Mouse (Mus musculus) thymus, adult 2 months (tissue): ENCODE measurements around the gene Vwa1. TPM values are rescaled to one million over a fixed set of nuclear protein-coding genes. Genes with fewer than 3 reads are reported as not detected.

Experiments used
- DNase-seq: peaks from one replicate; pipeline ENCODE4 v3.0.0; 2021
- H3K27ac ChIP-seq: fragments of 200-500 bp; 2 replicates; pipeline ENCODE4 v1.5.1; 2012; ENCODE audit warnings: low read length, control low read depth; ENCODE audit not compliant: control insufficient read depth, insufficient read depth
- H3K27me3 ChIP-seq: fragments of 200-500 bp; 2 replicates; pipeline ENCODE4 v1.6.1; 2012; ENCODE audit warnings: mild to moderate bottlenecking, low read length, moderate library complexity, mixed read lengths; ENCODE audit not compliant: control insufficient read depth, insufficient read depth
- H3K36me3 ChIP-seq: fragments of 200-500 bp; 2 replicates; pipeline ENCODE4 v1.6.1; 2012; ENCODE audit warnings: mild to moderate bottlenecking, low read length, moderate library complexity; ENCODE audit not compliant: control insufficient read depth, insufficient read depth
- H3K4me1 ChIP-seq: fragments of 200-500 bp; replicated peaks from 2 replicates; pipeline ENCODE4 v1.6.1; 2012; ENCODE audit warnings: low read length; ENCODE audit not compliant: control insufficient read depth, insufficient read depth
- H3K4me3 ChIP-seq: fragments of 200-500 bp; 2 replicates; pipeline ENCODE4 v1.5.1; 2012; ENCODE audit warnings: mild to moderate bottlenecking, low read length, control low read depth, moderate library complexity; ENCODE audit not compliant: control insufficient read depth, insufficient read depth
- CTCF ChIP-seq: fragments of 200-500 bp; IDR thresholded peaks from 2 replicates; pipeline ENCODE4 v1.5.1; 2012; ENCODE audit warnings: mild to moderate bottlenecking, control low read depth, low read length, moderate library complexity, borderline replicate concordance; ENCODE audit not compliant: control insufficient read depth, poor library complexity, insufficient read depth; ENCODE audit errors: extremely low read depth
- POLR2A ChIP-seq: fragments of 200-500 bp; IDR thresholded peaks from 2 replicates; pipeline ENCODE4 v1.6.1; 2012; ENCODE audit warnings: mild to moderate bottlenecking, low read length, control low read depth, moderate library complexity; ENCODE audit not compliant: control insufficient read depth, poor library complexity, insufficient read depth; ENCODE audit errors: extremely low read depth
- WGBS: fragments of 180-500 bp; shearing (Covaris S2); methylation state at CpG from one replicate; pipeline ENCODE4 v1.1.7; 2018; 5-methylcytosine and 5-hydroxymethylcytosine counted together
- polyA plus RNA-seq: library from polyadenylated mRNA; depleted of rRNA; stranded (reverse); fragments of >200 nt; gene quantifications from 2 replicates; pipeline ENCODE4 v1.2.3, GENCODE M21; 2012

Vwa1 gene
- polyA plus RNA-seq, 1 experiment = 13.5 TPM

- Histone ChIP-seq H3K36me3 (no peaks in the 10 kb centered on the region), H3K27ac (no peak overlapping the region), H3K4me1 (peaks cover 8% of the 10 kb centered on the region), H3K27me3 (no peaks in the 10 kb centered on the region), H3K4me3 (no peak overlapping the region)
- no peak for TF ChIP-seq CTCF
- no peak for TF ChIP-seq POLR2A
- no peak for DNase-seq
- WGBS = 96% methylated on average over 37 of the region's 37 CpGs
These were observed 34.5 kb downstream of the Vwa1 start for GRCm38 (mm10) chr4:155739741-155740636.

- Histone ChIP-seq H3K27ac (no peak overlapping the region), H3K27me3 (no peaks in the 10 kb centered on the region), H3K4me3 (no peak overlapping the region), H3K4me1 (peaks cover 9% of the 10 kb centered on the region), H3K36me3 (no peaks in the 10 kb centered on the region)
- TF ChIP-seq POLR2A (no peak), CTCF (no peak)
- 95% methylated on average over 6 of the region's 6 CpGs for WGBS
- DNase-seq = no peak
These were observed 35.3 kb downstream of the Vwa1 start for GRCm38 (mm10) chr4:155739152-155739551.

- no peak for TF ChIP-seq CTCF
- no peak for TF ChIP-seq POLR2A
These were observed 36.2 kb downstream of the Vwa1 start for GRCm38 (mm10) chr4:155738262-155738661.

GRCm38 (mm10) chr4:155736421-155736820 is 38.1 kb downstream of the Vwa1 start:
- Histone ChIP-seq H3K36me3 (no peaks in the 10 kb centered on the region), H3K27me3 (no peaks in the 10 kb centered on the region), H3K27ac (no peak overlapping the region), H3K4me3 (no peak overlapping the region), H3K4me1 (peaks cover 14% of the 10 kb centered on the region)
- DNase-seq = no peak
- 97% methylated on average over 5 of the region's 5 CpGs for WGBS
- no peak for TF ChIP-seq CTCF
- no peak for TF ChIP-seq POLR2A

More at GRCm38 (mm10) chr4:155738262-155738661, 36.2 kb downstream of the Vwa1 start:
- no peaks in the 10 kb centered on the region for H3K27me3 ChIP-seq
- 81% methylated on average over 8 of the region's 8 CpGs for WGBS
- H3K4me3 ChIP-seq = no peak overlapping the region
- peaks cover 14% of the 10 kb centered on the region for H3K4me1 ChIP-seq
- H3K27ac ChIP-seq = no peak overlapping the region
- DNase-seq = no peak
- H3K36me3 ChIP-seq = no peaks in the 10 kb centered on the region

GRCm38 (mm10) chr4:155735788-155736187 is 38.7 kb downstream of the Vwa1 start:
- Histone ChIP-seq H3K4me1 (peaks cover 14% of the 10 kb centered on the region), H3K36me3 (no peaks in the 10 kb centered on the region), H3K27me3 (no peaks in the 10 kb centered on the region), H3K4me3 (peak overlapping the region; percentile 89), H3K27ac (no peak overlapping the region)
- DNase-seq = no peak
- 64% methylated on average over 5 of the region's 5 CpGs for WGBS
- TF ChIP-seq CTCF = no peak
- no peak for TF ChIP-seq POLR2A

- peak overlapping the region; percentile 89 for H3K4me3 ChIP-seq
- H3K36me3 ChIP-seq = no peaks in the 10 kb centered on the region
- peak; percentile 54 for DNase-seq
- WGBS = under 1% methylated on average over 74 of the region's 79 CpGs
- no peak overlapping the region for H3K27ac ChIP-seq
- TF ChIP-seq POLR2A (0 out of 2 replicates have a peak, but pooled peaks have one; percentile 2), CTCF (no peak)
- H3K4me1 ChIP-seq = peaks cover 14% of the 10 kb centered on the region
- no peaks in the 10 kb centered on the region for H3K27me3 ChIP-seq
These were observed 39.4 kb downstream of the Vwa1 start for GRCm38 (mm10) chr4:155734951-155735702.
